Mouse (Mus musculus) regulatory T cell (primary cell): Measurements from ENCODE around the gene Spock1.

ENCODE experiments used
- in situ Hi-C: fragments of 300-600 bp; cut with MboI, MseI; formaldehyde crosslinking; loops from one replicate; pipeline ENCODE4 v1.15.1; 2025; ENCODE audit warnings: high pct_unique_total_duplicates

Gene Spock1

GRCm38 (mm10) chr13:57908266-57908582 lies at the start of gene Spock1:
TSS of gene Spock1 (minus strand) at chr13:57908332.
- in situ Hi-C loops = loop anchor here (10.0 kb wide), 1 partner anchor 623 kb away; no protein-coding TSS in a partner anchor

- in situ Hi-C loops = no loop called here
Measured at GRCm38 (mm10) chr13:57950091-57950490, 42.0 kb upstream of the Spock1 start.

- in situ Hi-C loops = loop anchor here (25.0 kb wide), 1 partner anchor 1988 kb away; no protein-coding TSS in a partner anchor
Measured at GRCm38 (mm10) chr13:57949513-57949912, 41.4 kb upstream of the Spock1 start.

- in situ Hi-C loops = loop anchor here (25.0 kb wide), 1 partner anchor 1992 kb away; no protein-coding TSS in a partner anchor
Measured at GRCm38 (mm10) chr13:57945197-57945596, 37.1 kb upstream of the Spock1 start.

- in situ Hi-C loops = loop anchor here (25.0 kb wide), 1 partner anchor 1993 kb away; no protein-coding TSS in a partner anchor
Measured at GRCm38 (mm10) chr13:57944434-57944833, 36.3 kb upstream of the Spock1 start.

- in situ Hi-C loops = loop anchor here (25.0 kb wide), 1 partner anchor 1993 kb away; no protein-coding TSS in a partner anchor
Measured at GRCm38 (mm10) chr13:57943900-57944299, 35.8 kb upstream of the Spock1 start.

- in situ Hi-C loops = loop anchor here (25.0 kb wide), 1 partner anchor 2000 kb away; no protein-coding TSS in a partner anchor
Measured at GRCm38 (mm10) chr13:57937463-57938229, 29.5 kb upstream of the Spock1 start.

- in situ Hi-C loops = loop anchor here (25.0 kb wide), 1 partner anchor 2005 kb away; no protein-coding TSS in a partner anchor
Measured at GRCm38 (mm10) chr13:57931998-57932397, 23.9 kb upstream of the Spock1 start.

GRCm38 (mm10) chr13:57931376-57931775 lies 23.2 kb upstream of the Spock1 start:
- in situ Hi-C loops = loop anchor here (25.0 kb wide), 1 partner anchor 2006 kb away; no protein-coding TSS in a partner anchor

- in situ Hi-C loops = loop anchor here (25.0 kb wide), 1 partner anchor 2007 kb away; no protein-coding TSS in a partner anchor
Measured at GRCm38 (mm10) chr13:57930720-57931119, 22.6 kb upstream of the Spock1 start.

- in situ Hi-C loops = loop anchor here (25.0 kb wide), 1 partner anchor 2007 kb away; no protein-coding TSS in a partner anchor
Measured at GRCm38 (mm10) chr13:57930283-57930682, 22.2 kb upstream of the Spock1 start.

GRCm38 (mm10) chr13:57919947-57920346 lies 11.8 kb upstream of the Spock1 start:
- in situ Hi-C loops = no loop called here

GRCm38 (mm10) chr13:57911171-57911570 lies 3.0 kb upstream of the Spock1 start:
- in situ Hi-C loops = no loop called here

- in situ Hi-C loops = loop anchor here (10.0 kb wide), 1 partner anchor 623 kb away; no protein-coding TSS in a partner anchor
Measured at GRCm38 (mm10) chr13:57907428-57908265, 485 bp downstream of the Spock1 start.

GRCm38 (mm10) chr13:57894597-57894996 lies 13.5 kb downstream of the Spock1 start:
- in situ Hi-C loops = no loop called here

- in situ Hi-C loops = no loop called here
Measured at GRCm38 (mm10) chr13:57889708-57890107, 18.4 kb downstream of the Spock1 start.

- in situ Hi-C loops = no loop called here
Measured at GRCm38 (mm10) chr13:57889050-57889449, 19.1 kb downstream of the Spock1 start.

GRCm38 (mm10) chr13:57879817-57880216 lies 28.3 kb downstream of the Spock1 start:
- in situ Hi-C loops = no loop called here

- in situ Hi-C loops = no loop called here
Measured at GRCm38 (mm10) chr13:57878797-57879196, 29.3 kb downstream of the Spock1 start.

- in situ Hi-C loops = no loop called here
Measured at GRCm38 (mm10) chr13:57877782-57878181, 30.4 kb downstream of the Spock1 start.

GRCm38 (mm10) chr13:57876966-57877365 lies 31.2 kb downstream of the Spock1 start:
- in situ Hi-C loops = no loop called here

GRCm38 (mm10) chr13:57870058-57870457 lies 38.1 kb downstream of the Spock1 start:
- in situ Hi-C loops = no loop called here
